Mouse (Mus musculus) left cerebral cortex, postnatal 4 days (tissue): ENCODE results near the gene Rcan1. TPM values are rescaled to one million over a fixed set of nuclear protein-coding genes. Genes with fewer than 3 reads are reported as not detected.
"Not testable (repeated sequence)": the region's sequence is repeated elsewhere in the genome, so short reads cannot be mapped to it uniquely, and the experiment has no call there.

Experiments
- DNase-seq: peaks from one replicate; pipeline ENCODE4 v3.0.0-alpha.2; 2022
- intact Hi-C: fragments of 180-260 bp; cut with DNase I; formaldehyde crosslinking; loops from one replicate; pipeline ENCODE4 v1.15.1; 2025
- total RNA-seq, 2 experiments: library from RNA; stranded (reverse); gene quantifications; 2 replicates each; pipeline ENCODE4 v1.2.3; 2021

The Rcan1 gene
- total RNA-seq = 10 to 100 TPM; 48.3 to 50.1 TPM

DNA sequence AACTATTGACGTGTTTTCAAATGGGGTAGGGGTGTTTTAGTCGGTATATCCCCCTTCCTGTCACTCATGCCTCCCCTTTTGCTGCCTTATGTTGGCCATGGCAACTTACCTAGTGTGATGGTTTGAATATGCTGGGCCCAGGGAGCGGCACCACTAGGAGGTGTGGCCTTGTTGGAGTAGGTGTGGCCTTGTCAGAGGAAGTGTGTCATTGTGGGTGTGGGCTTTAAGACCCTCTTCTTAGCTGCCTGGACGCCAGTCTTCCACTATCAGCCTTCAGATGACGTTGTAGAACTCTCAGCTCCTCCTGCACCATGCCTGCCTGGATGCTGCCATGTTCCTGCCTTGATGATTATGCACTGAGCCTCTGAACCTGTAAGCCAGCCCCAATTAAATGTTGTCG lies at the start of gene Rcan1:
Rcan1 (minus strand) TSS at position 162 of the 400 bp plus-strand sequence.
- intact Hi-C loops = no loop called here
- DNase-seq = no peak

DNA sequence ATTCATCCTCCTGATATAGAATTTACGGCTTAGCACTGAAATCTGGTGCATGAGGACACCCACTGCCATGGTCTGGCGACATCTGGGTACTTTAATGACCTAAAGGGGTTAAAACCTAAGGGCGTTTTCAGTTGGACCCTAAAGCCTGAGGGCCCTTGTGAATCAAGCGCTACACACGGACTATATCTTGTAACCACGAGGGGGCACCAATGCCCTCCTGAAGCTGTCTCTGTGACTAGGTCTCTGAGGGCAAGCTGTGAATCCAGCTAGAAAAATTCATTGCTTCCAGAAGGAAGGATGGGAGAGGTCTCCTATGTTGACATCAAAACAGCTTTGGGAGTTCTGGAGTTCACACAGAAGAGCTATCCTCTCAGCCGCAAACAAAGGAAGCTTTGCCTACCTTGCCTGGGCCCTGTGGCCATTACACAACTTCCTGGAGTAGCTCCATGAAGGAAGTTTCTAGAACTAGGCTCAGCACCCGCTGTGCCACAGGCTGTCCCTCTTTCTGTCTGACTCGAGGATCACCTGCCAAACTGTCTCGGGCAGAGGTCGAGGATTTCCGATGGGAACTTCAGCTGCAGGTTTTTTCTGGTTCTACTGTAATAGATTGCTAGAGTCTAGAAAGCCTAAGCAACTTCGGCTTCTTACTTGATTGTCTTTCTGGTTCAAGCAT lies 49.3 kb upstream of the Rcan1 start:
- intact Hi-C loops = loop anchor here (10.0 kb wide), 1 partner anchor 935 kb away; no protein-coding TSS in a partner anchor
- DNase-seq = peak; percentile 48

DNA sequence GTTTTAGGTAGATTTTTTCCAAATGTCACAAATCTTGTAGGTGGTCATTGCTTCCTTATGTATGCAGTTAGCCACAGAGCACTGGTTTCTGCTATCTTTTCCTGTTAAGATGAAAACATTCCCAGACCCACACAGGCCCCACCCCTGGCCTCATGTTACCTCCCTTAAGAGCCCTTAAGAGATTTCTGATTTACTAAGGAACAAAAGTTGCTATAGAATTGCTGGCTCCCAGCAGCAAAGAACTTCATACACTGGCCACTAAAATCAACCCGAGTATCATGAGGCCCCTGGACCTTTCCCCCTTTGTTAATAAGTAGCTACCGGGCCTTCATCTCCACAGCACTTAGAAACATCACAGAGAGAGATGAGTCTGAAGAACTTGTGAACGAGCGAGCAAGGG lies 48.1 kb upstream of the Rcan1 start:
- DNase-seq = no peak
- intact Hi-C loops = no loop called here

DNA sequence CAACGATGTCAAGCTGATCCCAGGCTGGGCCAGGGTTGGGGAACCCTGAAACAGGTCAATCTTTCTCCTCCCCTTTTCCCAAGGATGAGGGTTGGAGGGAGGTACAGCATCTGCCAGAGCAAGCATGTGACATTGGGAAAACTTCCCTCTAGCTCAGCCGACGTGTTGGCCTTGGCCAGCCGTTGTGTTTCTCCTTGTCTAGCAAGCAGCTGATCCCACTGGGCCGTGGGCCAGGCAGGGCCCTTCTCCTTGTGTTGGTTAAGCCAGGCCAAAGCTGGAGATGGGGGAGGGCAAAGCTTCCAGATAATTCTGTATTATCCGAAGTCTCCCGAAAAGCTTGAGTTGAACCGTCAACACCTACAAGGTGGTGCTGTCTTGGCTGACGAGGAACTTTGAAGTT lies 45.5 kb upstream of the Rcan1 start:
- peak; percentile 83 for DNase-seq

DNA sequence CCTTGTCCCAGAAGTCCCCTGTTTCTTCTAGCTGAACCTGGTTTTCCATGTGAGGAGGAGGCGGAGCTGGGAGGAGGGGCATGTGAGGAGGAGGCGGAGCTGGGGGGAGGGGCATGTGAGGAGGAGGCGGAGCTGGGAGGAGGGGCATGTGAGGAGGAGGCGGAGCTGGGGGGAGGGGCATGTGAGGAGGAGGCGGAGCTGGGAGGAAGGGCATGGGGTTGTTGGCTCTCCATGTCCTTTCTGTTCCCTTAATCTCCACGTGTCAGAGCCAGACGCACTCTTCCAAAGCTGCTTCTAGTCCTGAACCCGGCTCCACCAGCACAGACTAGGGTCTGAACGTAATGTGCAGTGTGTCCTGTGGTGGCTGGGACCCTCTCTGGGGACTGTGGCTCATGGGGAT lies 44.2 kb upstream of the Rcan1 start:
- DNase-seq, intact Hi-C loops: not testable (repeated sequence)

More for the DNA sequence above, 45.5 kb upstream of the Rcan1 start:
- intact Hi-C loops = no loop called here

DNA sequence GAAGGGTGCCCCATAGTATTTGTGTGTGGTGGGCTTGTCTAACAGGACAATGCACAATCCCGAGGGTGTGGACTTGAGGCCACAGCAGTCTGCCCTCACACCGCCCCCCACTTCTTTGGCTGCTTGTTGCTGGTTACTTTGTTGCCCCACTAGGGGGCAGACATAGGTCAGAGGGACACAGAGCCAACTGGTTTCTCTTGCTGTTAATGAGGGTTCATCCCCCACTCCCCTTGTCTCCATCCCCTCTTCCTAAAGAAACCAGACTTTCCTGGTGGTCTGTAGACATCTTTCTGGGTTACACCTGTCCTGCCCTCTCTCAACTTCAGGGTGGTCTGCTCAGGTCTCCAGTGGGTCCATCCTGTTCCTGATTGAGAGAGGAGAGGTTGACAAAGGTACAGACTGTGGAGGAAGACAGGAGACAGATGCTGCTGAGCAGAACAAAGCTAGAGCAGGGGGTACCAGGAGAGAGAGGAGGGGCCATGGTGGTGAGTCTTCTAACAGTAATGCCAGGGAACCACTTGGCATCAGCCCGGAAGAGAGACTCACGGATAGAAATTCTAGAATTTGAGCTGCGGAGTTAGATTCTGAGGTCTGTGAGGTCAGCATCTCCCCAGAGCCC lies 41.2 kb upstream of the Rcan1 start:
- intact Hi-C loops = no loop called here

DNA sequence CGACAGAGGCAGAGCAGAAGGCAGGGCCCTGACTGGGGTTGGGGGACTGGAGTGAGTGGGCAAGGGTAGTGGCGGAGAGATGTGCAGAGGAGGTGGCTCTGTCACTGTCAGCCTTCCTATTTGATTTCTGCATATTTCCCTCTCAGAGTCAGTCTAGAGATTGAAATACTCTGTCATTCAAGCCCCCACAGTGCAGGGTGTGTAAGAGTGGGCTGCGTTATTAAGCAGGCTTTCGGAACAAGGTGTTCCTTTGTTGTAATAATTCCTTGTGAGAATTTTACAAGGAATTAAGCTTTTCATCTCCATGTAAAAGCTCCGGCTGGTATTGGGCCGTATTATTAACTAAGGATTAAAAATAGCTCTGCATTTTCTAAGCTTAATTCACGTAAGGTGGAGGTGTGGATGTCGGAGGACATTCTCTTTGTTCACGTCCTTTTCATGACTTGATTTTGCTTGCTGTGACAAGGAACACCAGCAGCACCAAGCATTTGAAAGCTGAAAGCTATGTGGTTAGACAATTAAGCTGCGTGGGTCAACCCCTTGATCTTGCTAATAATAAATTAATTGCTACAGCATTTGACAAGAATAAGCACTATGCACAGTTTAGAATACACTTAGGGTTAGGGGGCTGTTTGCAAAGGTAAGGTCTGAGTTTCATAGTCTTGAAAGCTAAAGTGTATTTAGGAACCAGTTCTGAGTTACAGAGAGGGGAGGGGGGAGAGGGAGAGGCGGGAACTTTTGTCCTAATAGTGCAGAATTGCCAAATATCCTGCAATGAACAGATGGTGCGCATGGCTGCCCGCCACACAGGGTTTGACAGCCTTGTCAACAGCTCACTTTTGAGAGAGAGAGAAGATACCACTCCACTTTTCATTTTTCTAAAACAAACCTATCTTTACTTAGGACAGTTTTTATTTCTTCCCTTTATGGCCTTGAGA lies 40.4 kb upstream of the Rcan1 start:
- intact Hi-C loops = no loop called here
- DNase-seq = peak; percentile 83

More for the DNA sequence above, 41.2 kb upstream of the Rcan1 start:
- DNase-seq = peak; percentile 68

DNA sequence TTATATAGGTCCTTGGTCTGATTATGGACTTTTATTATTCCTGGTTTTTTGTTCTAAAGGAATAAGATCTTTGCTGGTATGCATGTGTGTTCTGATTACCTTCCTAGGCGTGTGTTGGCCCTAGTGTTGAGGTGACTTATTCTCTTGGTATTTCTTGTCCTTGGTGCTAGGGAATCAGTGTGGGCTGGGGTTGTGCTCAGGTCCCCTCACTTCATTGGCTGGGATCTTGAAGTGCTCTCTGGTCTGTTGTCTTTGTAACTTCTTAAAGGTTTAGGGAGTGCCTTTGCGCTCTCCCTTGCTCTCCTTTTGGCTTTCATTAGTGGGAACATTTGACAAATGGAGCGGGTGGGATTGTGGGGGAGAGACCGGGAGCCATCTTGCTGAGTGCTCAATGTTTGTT lies 36.9 kb upstream of the Rcan1 start:
- DNase-seq = no peak
- intact Hi-C loops = no loop called here

DNA sequence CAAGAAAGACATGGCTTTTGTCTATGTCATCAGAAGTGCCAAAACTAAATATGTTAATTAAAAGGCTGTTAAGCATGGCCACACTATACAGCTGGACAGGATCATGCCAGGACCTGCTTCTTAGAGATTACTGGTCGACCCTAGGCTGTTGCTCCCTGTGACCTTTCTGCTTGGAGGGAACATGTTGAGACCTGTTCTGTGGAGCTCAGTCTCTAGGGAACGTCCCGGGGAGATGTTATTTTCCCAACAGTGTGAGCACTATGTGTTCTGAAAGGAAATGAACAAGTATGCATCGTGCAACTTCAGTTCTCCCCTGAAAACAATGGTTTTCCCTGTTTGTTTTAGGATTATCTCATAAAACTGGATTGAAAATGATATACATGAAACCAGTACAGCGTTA lies 32.4 kb upstream of the Rcan1 start:
- intact Hi-C loops = no loop called here

DNA sequence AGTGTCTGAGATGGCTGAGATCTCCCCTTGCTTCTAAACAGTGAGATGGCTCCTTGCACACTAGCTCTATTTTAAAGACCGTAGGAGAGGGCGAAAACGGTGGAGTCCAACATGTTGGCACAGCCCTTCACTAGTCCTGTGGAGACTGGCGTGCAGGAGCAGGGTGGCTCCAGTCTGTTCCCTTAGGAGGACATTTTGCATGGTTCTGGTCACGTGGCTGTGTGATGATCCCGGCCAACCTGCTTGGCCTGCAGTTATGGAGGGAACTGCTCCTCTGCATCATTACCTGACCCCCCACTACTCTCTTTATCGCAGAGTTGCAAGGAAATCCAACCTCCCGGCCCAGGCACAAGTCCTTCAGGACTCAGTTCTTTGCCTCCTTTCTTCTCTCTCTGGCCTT lies 29.9 kb upstream of the Rcan1 start:
- DNase-seq = no peak
- intact Hi-C loops = no loop called here

More for the DNA sequence above, 32.4 kb upstream of the Rcan1 start:
- DNase-seq = no peak

DNA sequence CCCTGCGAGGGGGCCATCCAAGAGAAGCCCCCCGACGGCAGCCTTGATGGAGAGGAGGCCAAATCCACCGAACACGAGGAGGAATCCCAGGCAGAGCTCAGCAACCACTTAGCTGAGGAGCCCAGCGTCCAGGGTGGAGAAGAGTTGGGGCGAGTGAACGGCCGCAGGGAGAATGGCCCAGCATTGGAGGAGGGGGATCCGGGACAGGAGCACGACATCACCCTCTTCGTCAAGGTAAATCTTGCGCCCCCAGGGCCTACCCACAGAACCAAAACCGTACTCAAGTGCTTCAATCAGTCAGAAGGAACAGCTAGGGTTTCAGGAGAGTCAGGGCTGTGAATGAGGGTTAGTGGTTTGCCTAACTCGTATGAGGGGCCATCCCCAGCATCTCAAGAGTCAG lies 28.7 kb upstream of the Rcan1 start:
- DNase-seq = no peak
- intact Hi-C loops = no loop called here

DNA sequence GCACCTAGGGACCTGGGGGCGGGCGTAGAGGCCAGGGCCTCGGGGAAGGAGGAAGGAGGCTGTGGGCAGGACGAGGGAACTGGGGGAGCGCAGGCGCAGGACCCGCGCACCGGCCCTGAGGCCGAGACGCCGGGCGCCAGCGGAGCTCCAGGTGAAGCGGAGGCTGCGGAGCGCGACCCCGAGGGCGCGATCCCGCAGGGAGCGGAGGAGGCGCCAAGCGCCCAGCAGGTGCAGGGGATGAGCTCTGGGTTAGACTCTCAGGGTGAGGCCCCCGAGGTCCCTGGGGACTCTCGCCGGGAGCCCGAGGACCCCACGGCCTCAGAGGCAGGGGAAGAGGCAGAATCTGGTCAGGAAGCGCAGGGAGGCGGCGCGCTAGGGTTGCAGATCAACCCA lies 27.9 kb upstream of the Rcan1 start:
- peak; percentile 8 for DNase-seq
- intact Hi-C loops = no loop called here

DNA sequence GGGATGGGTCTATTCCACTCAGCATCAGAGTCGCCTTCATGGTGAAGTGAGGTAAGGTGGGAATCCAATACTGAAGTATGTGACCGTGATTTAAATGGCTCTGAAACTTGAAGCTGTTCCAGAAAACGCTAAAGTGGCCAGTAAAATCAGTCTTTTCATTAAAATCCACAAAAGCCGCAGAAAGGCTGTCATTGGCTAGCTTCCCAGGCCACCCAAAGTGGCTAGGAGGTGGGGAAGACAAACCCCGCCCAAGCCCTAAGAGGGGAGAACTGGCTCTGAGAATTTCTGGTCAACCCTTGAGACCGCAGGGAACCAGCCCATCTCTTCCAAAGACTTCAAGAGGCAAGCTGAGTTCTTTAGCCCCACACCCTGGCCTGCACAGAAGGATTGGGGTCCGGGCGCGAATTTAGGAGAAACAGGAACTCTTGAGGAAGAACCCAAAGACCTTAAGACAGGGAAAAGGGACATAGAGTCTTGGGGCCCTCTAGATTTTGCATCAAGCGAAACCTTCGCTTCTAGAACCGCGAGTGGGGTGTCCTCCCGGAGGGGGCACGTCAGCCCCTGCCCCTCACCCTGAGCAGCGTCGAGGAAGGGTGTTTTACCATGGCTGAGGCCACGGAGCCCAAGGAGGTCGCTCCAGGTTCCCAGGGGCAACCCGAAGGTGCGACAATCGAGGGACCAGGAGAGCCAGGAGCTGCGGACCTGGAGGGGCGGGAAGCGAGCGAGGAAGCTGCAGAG lies 27.4 kb upstream of the Rcan1 start:
- intact Hi-C loops = no loop called here
- peak; percentile 20 for DNase-seq

DNA sequence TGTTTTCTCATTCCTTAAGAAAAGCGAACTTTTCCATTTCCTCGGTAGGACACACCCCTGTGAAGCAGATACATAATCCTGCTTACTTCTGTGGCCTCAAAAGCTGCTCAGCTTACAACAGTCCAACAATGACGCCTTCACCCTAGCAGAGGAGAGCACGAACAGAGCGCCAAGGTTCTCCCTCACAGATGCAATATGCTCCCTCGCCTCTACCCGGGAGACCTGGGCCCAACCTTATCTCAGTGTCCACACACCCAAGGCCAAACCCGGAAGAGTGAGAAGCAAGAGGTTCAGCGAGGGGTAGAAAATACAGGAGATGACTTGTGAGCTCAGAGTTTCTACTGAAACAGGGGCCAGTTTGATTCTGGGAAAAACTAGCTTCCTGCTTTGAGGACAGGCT lies 18.7 kb upstream of the Rcan1 start:
- intact Hi-C loops = no loop called here
- DNase-seq = no peak

DNA sequence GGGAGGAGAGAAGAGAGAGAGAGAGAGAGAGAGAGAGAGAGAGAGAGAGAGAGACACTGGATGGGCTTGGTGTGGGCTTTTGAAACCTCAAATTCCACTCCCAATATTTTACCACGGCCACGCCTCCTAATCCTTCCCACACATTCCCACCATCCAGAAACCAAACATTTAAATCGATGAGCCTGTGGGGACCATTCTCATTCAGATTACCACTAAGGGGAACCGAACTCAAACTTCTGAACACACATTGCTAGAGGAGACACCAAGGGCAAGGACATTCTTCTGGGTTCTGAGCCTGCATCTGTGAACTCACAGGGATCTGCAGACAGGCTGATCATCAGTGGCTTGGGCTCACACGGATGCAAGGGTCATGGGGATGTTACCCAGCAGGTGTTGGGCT lies 17.8 kb upstream of the Rcan1 start:
- no peak for DNase-seq
- intact Hi-C loops = no loop called here

DNA sequence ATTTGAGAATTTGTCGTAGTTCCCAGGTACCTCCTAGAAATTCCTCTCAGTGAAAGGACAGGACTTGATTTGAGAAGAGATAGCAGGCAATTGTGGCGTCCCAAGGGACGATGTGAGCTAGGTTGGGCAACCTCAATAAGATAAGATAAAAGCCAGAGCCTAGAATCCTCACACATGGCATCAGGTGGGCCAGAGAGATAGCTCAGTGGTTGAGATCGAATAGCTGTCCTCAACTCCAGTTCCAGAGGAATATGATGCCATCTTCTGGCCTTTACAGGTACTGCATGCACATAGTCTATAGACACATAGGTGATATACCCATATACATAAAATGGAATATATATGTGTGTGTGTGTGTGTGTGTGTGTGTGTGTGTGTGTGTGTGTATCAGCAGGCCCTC lies 16.8 kb upstream of the Rcan1 start:
- intact Hi-C loops = no loop called here
- DNase-seq = peak; percentile 38

DNA sequence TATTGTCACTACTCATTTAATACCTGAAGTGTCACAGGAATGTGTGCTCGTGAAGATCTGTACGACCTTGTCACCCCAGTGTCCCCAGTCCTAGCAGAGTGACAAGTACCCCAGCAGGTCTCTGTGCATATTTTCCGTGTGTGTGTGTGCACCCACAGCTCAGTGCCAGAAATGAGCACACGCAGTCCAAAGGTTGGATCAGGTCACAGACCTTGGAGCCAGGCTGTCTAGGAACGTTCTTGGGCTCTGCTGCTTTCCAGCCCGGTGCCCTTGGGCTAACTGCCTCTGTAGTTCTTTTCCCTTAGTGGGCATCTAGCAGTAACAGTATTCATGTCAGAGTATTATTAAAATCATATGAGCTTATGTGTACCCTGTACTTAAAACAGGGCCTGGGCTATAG lies 16.4 kb upstream of the Rcan1 start:
- intact Hi-C loops = no loop called here
- DNase-seq = no peak

DNA sequence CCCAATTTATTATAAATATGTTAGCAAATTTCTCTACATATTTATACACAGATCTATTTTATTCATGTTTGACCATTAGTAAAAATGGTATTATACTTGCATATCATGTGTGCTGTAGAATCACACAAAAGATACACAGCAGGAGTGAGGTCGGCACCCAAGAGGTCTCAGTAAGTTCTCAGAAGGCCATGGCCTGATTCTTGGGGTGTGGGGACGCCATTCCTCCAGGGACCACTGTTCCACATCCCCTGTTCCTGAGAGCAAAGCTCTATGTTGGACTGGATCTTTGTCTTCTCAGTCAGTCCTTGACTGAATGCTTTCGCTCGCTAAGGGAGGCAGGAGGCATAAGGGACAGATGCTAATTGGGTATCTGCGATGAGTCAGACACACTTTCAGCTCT lies 14.8 kb upstream of the Rcan1 start, which contains the start of gene Clic6:
Clic6 (plus strand) TSS at position 301 of the 400 bp plus-strand sequence.
- intact Hi-C loops = no loop called here
- DNase-seq = no peak

DNA sequence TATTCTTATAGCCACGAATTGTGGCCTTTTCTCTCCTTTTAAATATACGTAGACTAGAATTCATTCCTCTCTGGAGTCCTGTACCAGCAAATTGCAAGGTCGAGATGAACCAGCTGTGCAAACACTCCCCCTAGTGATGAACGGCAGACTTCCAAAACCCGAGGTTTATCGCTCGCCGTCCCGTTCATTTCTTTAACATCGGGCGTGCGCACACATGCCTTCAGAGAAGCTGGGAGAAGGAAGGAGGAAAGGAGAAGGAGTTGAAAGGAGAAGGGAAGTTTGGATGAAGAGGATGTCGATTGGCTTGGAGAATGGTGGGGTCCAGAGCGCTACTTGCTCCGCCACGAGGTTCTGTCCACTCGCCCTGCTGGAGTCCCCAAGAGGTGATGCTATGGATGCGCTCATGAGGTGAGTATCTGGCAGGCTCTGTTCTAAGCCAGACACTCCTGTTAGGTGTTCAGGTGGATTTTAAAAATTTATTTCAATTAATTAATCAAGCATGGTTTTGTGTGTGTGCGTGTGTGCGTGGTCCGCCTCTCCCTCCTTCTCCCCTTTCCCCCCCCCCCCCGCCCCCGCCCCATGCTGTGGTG lies 8.0 kb upstream of the Rcan1 start:
- intact Hi-C loops = no loop called here
- peak; percentile 62 for DNase-seq

DNA sequence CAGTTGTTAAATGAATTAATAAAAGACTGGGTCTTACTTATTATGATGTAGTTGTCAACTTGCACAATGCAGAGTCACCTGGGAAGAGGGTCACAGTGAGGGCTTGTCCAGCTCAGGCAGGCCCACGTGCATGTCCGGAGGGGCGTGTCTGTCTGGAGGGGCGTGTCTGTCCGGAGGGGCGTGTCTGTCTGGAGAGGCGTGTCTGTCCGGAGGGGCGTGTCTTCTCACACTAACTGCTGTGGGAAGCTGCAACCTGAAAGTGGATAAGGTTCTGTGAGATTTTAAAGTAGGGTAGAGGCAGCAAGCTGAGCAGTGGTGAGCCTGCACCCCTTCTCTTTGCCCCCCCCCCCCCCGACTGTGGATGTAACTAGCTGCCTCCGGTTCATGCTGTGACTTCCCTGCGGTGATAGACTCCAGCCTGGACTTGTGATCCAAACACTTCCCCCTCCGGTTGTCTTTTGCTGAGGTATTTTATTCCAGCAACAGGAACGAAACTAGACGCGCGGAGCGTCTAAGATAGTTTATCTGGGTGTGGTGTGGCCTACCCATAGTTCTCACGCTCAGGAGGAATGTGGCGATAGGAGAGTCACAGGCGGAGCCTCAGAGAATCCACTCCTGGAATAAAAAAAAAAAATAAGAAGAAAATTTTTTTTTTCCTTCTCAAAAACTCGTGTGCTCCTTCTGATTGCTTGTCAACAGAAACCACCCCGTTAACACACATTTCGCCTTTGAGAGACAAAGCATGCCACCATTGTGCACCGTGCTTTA lies 4.6 kb upstream of the Rcan1 start:
- no peak for DNase-seq
- intact Hi-C loops = no loop called here
